Mouse (Mus musculus) lung, postnatal 0 days (tissue): ENCODE measurements around the gene Gm8220. TPM values are rescaled to one million over a fixed set of nuclear protein-coding genes. Genes with fewer than 3 reads are reported as not detected.
"Not testable (repeated sequence)": the region's sequence is repeated elsewhere in the genome, so short reads cannot be mapped to it uniquely, and the experiment has no call there.

Experiments
- ATAC-seq: fragments of 200-750 bp; cut with Nextera tagmentation; 2 replicates; pipeline ENCODE4 v1.8.0; 2017; ENCODE audit warnings: moderate library complexity
- DNase-seq: peaks from one replicate; pipeline ENCODE4 v3.0.0-alpha.2; 2016; ENCODE audit warnings: low spot score
- H3K27ac ChIP-seq: fragments of 300-500 bp; sonication (generic); 2 replicates; pipeline ENCODE4 v1.5.1; 2014; ENCODE audit warnings: antibody characterized with exemption, mild to moderate bottlenecking, low read length, mixed read lengths
- H3K27me3 ChIP-seq: fragments of 300-500 bp; sonication (generic); replicated peaks from 2 replicates; pipeline ENCODE4 v1.6.1; 2014; ENCODE audit warnings: low read length, mixed read lengths; ENCODE audit not compliant: insufficient read depth
- H3K36me3 ChIP-seq: fragments of 300-500 bp; sonication (generic); 2 replicates; pipeline ENCODE4 v1.6.1; 2014; ENCODE audit warnings: low read length, mixed read lengths; ENCODE audit not compliant: insufficient read depth
- H3K4me1 ChIP-seq: fragments of 300-500 bp; sonication (generic); 2 replicates; pipeline ENCODE4 v1.6.1; 2014; ENCODE audit warnings: antibody characterized with exemption, low read depth, low read length, mixed read lengths; ENCODE audit not compliant: insufficient read depth
- H3K4me2 ChIP-seq: fragments of 300-500 bp; sonication (generic); replicated peaks from 2 replicates; pipeline ENCODE4 v1.6.1; 2014; ENCODE audit warnings: low read depth, mild to moderate bottlenecking, low read length, moderate library complexity, mixed read lengths
- H3K4me3 ChIP-seq: fragments of 300-500 bp; sonication (generic); 2 replicates; pipeline ENCODE4 v1.5.1; 2014; ENCODE audit warnings: low read depth, low read length
- H3K9ac ChIP-seq: fragments of 300-500 bp; sonication (generic); replicated peaks from 2 replicates; pipeline ENCODE4 v1.6.1; 2014; ENCODE audit warnings: low read depth, mild to moderate bottlenecking
- H3K9me3 ChIP-seq: fragments of 300-500 bp; sonication (generic); 2 replicates; pipeline ENCODE4 v1.6.1; 2016; ENCODE audit warnings: low read length, mixed read lengths
- CTCF ChIP-seq: IDR thresholded peaks from 2 replicates; pipeline ENCODE4 v1.5.1; 2016; ENCODE audit warnings: antibody characterized with exemption, mild to moderate bottlenecking
- EP300 ChIP-seq: IDR thresholded peaks from 2 replicates; pipeline ENCODE4 v1.6.1; 2016; ENCODE audit warnings: antibody characterized with exemption, mild to moderate bottlenecking, control low read depth
- WGBS: fragments of 180-500 bp; shearing (Covaris S2); extraction: QIAGEN DNeasy Blood & Tissue Kit; methylation state at CpG from one replicate; pipeline ENCODE4 v1.1.7; 2014; 5-methylcytosine and 5-hydroxymethylcytosine counted together
- polyA plus RNA-seq: library from polyadenylated mRNA; unstranded; fragments of >200 nt; fragmentation: Nextera tagmentation; extraction: Ambion mirVana; gene quantifications from 2 replicates; pipeline ENCODE4 v1.2.1, GENCODE M21; 2015

Gm8220 gene
- not detected in 2 replicates for polyA plus RNA-seq

DNA sequence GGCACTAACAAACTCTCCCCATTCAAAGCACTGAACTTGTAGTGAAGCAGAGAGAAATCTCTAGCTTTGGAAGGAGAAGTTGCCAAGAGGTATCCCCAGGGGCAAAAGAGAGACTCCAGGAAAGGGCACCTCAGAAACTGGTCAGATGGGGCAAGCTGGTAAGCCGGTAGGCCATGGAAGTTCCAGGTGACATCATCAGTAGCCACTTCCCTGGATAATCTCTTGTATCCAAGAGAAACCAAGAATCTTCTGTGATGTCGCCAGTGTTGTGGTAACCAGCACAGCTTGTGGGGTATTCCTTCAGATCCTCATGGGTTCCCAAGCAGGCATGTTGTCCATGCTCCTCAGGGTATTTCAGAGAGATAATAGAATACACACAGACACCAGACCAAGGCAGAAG is at the start of gene Gm8220:
Gene Gm8220, plus strand, starts transcription at position 301 of the 400 bp plus-strand sequence.
- not testable (repeated sequence) for H3K27ac ChIP-seq, H3K9me3 ChIP-seq, H3K4me2 ChIP-seq, H3K4me1 ChIP-seq, DNase-seq, ATAC-seq, H3K9ac ChIP-seq, H3K4me3 ChIP-seq, H3K27me3 ChIP-seq, H3K36me3 ChIP-seq
- WGBS, result 89% methylated on average over 2 of the region's 2 CpGs

DNA sequence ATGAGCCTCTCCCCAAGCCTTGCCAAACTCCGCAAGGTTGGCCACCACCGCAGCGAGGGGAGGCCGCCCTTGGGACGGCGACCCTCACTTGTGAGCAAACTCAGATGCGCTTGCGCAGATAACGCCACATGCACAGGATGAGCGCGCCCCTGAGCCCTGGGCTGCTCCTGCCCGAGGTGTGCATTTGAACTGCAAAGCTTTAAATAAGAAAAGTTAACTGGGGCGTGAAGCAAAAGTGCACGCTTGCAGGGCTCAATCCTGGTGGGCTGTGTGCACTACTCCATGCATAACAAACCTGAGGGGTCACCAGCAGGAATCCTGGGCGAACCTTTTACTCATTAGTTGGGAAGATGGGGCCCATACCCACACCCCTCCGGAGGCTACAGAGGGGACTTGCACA is 37.3 kb upstream of the Gm8220 start:
- H3K9me3 ChIP-seq, result no peaks in the 10 kb centered on the region
- no peak for TF ChIP-seq CTCF
- no peak for TF ChIP-seq EP300
- ATAC-seq (no peak), DNase-seq (no peak)
- H3K36me3 ChIP-seq, result no peaks in the 10 kb centered on the region
- H3K4me3 ChIP-seq, result no peak overlapping the region
- no peaks in the 10 kb centered on the region for H3K4me1 ChIP-seq
- no peak overlapping the region for H3K4me2 ChIP-seq
- WGBS, result 88% methylated on average over 16 of the region's 16 CpGs
- H3K27me3 ChIP-seq, result no peaks in the 10 kb centered on the region
- no peak overlapping the region for H3K9ac ChIP-seq
- no peak overlapping the region for H3K27ac ChIP-seq

DNA sequence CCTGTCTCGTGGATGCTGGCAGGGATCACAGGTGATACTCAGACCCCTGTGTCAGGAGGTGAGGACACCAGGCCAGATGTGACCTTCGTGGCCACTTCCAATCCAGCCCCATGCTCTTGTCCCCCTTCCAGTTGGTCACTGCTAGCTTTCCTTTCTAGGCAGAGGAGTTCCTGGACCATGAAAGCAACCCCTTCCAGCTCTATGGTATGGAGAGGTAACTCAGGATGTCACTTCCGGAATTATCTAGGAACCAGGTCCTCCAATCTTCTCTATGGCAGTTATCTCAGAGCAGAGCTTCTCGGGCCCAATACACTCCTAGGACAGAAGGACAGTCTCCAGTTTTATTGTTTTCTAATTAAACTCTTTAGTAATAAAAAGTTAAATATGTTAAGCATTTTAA is 26.7 kb downstream of the Gm8220 start:
- not testable (repeated sequence) for H3K4me3 ChIP-seq, H3K4me2 ChIP-seq, DNase-seq, H3K4me1 ChIP-seq, H3K27me3 ChIP-seq, H3K27ac ChIP-seq, ATAC-seq, H3K9me3 ChIP-seq, H3K36me3 ChIP-seq, H3K9ac ChIP-seq
- 60% methylated on average over 3 of the region's 4 CpGs for WGBS

DNA sequence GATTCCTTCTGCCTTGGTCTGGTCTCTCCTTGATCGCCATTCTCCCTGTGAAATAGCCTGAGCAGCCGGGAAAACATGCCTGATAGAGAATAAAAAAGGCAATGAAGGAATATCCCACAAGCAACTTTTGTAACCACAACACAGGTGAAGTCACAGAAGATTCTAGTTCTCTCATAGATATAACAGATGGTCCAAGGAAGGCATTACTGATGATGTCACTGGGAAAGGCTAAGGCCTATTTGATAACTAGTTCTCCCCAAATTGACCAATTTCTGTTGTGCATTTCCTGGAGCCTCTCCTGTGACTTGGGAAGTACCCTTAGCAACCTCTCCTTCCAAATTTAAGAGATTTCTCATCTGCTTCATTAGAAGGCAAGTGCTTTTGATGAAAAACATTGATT is 53.1 kb downstream of the Gm8220 start, which contains the start of gene Gm5930:
Gene Gm5930, minus strand, starts transcription at position 101 of the 400 bp plus-strand sequence.
- not testable (repeated sequence) for H3K4me1 ChIP-seq, ATAC-seq, H3K27ac ChIP-seq, H3K4me3 ChIP-seq, H3K27me3 ChIP-seq, H3K9ac ChIP-seq, H3K4me2 ChIP-seq, H3K36me3 ChIP-seq, H3K9me3 ChIP-seq, DNase-seq
- WGBS, result no CpG with 5 or more reads among the region's 2 CpGs

Other genes with a start within 250 kb of the Gm8220 start
- gene Ear2, start 182.9 kb upstream of the Gm8220 start, polyA plus RNA-seq, result 119 and 146 TPM in 2 replicates
- not detected in 2 replicates for gene Gm3327, start 161.7 kb upstream of the Gm8220 start, polyA plus RNA-seq
- gene Gm8212, start 87.9 kb upstream of the Gm8220 start, polyA plus RNA-seq, result not detected in 2 replicates
- not detected in 2 replicates for gene 4930503E14Rik, start 72.3 kb upstream of the Gm8220 start, polyA plus RNA-seq
- gene Gm5930, start 53.0 kb downstream of the Gm8220 start, polyA plus RNA-seq, result not detected in 2 replicates
- not detected in 2 replicates for gene Gm8229, start 79.8 kb downstream of the Gm8220 start, polyA plus RNA-seq
- gene Gm3371, start 125.1 kb downstream of the Gm8220 start, polyA plus RNA-seq, result not detected in 2 replicates
- gene Gm8232, start 148.1 kb downstream of the Gm8220 start, polyA plus RNA-seq, result not detected in 2 replicates
- not detected in 2 replicates for gene BC061237, start 206.9 kb downstream of the Gm8220 start, polyA plus RNA-seq
- not detected in 2 replicates for gene Gm17093, start 232.7 kb downstream of the Gm8220 start, polyA plus RNA-seq